Mouse (Mus musculus) brain, embryonic 14.5 days (tissue): Measurements from ENCODE around the gene Dhh. TPM values are rescaled to one million over a fixed set of nuclear protein-coding genes. Genes with fewer than 3 reads are reported as not detected.
A peak's percentile ranks its signal among the peaks of the same experiment; 100 is the strongest.

Experiments
- DNase-seq: peaks from one replicate; pipeline ENCODE4 v3.0.0-alpha.2; 2011; ENCODE audit warnings: low read depth
- CTCF ChIP-seq: fragments of 200-500 bp; IDR thresholded peaks from 2 replicates; pipeline ENCODE4 v1.5.1; 2012; ENCODE audit warnings: inconsistent platforms, mild to moderate bottlenecking, moderate library complexity, borderline replicate concordance; ENCODE audit not compliant: insufficient read depth, insufficient read length; ENCODE audit errors: extremely low read depth
- POLR2A ChIP-seq: fragments of 200-500 bp; IDR thresholded peaks from 2 replicates; pipeline ENCODE4 v1.6.1; 2012; ENCODE audit warnings: mild to moderate bottlenecking, inconsistent platforms, borderline replicate concordance; ENCODE audit not compliant: poor library complexity, insufficient read depth, insufficient read length, severe bottlenecking; ENCODE audit errors: extremely low read depth
- polyA plus RNA-seq: library from polyadenylated mRNA; depleted of rRNA; stranded (reverse); fragments of >200 nt; gene quantifications from 2 replicates; pipeline ENCODE4 v1.2.3, GENCODE M21; 2012

The Dhh gene
- polyA plus RNA-seq, 1 experiment, result 0.88 TPM

- TF ChIP-seq POLR2A (no peak), CTCF (no peak)
- peak; percentile 58 for DNase-seq
These were observed 2.4 kb downstream of the Dhh start for GRCm38 (mm10) chr15:98895635-98896589.

- no peak for DNase-seq
- TF ChIP-seq CTCF (no peak), POLR2A (no peak)
These were observed 3.4 kb downstream of the Dhh start for GRCm38 (mm10) chr15:98894746-98895634.

- DNase-seq, result peak; percentile 39
These were observed 4.2 kb downstream of the Dhh start, which contains the start of gene Rhebl1 for GRCm38 (mm10) chr15:98893940-98894745. Rhebl1 (minus strand) TSS chr15:98894540.

GRCm38 (mm10) chr15:98893036-98893435 is 5.3 kb downstream of the Dhh start:
- no peak for DNase-seq
- TF ChIP-seq CTCF (no peak), POLR2A (no peak)

More at GRCm38 (mm10) chr15:98893940-98894745, 4.2 kb downstream of the Dhh start, which contains the start of gene Rhebl1:
- no peak for TF ChIP-seq POLR2A
- TF ChIP-seq CTCF, result no peak

- DNase-seq, result peak; percentile 89
- TF ChIP-seq CTCF (peak; percentile 80; the same call in 1 of the 2 replicates), POLR2A (no peak)
These were observed 6.3 kb downstream of the Dhh start for GRCm38 (mm10) chr15:98891907-98892606.

GRCm38 (mm10) chr15:98891198-98891742 is 7.1 kb downstream of the Dhh start:
- TF ChIP-seq CTCF (no peak), POLR2A (no peak)
- DNase-seq, result no peak

- no peak for DNase-seq
- no peak for TF ChIP-seq POLR2A
- no peak for TF ChIP-seq CTCF
These were observed 10.8 kb downstream of the Dhh start for GRCm38 (mm10) chr15:98887526-98887925.

GRCm38 (mm10) chr15:98886667-98887387 is 11.5 kb downstream of the Dhh start:
- DNase-seq, result no peak
- TF ChIP-seq POLR2A (no peak), CTCF (no peak)

GRCm38 (mm10) chr15:98884106-98884505 is 14.2 kb downstream of the Dhh start:
- TF ChIP-seq CTCF, result no peak
- TF ChIP-seq POLR2A, result no peak
- no peak for DNase-seq
